Mouse (Mus musculus) MEL (cell line): Measurements from ENCODE around the gene Ccdc102a. TPM values are rescaled to one million over a fixed set of nuclear protein-coding genes. Genes with fewer than 3 reads are reported as not detected.

ENCODE experiments used
- DNase-seq: peaks from one replicate; pipeline ENCODE4 v3.0.0; 2011; ENCODE audit warnings: low read depth, low spot score
- H3K27ac ChIP-seq: 2 replicates; pipeline ENCODE4 v1.5.1; 2012; ENCODE audit warnings: low read depth, mild to moderate bottlenecking, control low read depth, low read length, moderate library complexity; ENCODE audit not compliant: control insufficient read depth
- H3K27me3 ChIP-seq, 2 experiments: fragments of 150-350 bp in 1 of 2; sonication (generic) in 1 of 2; 2 replicates each; pipeline ENCODE4 v1.6.1; 2012; ENCODE audit warnings: low read length in 2 of 2, mild to moderate bottlenecking in 2 of 2, improper control_type of control experiment in 1 of 2, moderate library complexity in 1 of 2; ENCODE audit not compliant: insufficient read depth in 2 of 2, control insufficient read depth in 1 of 2
- H3K36me3 ChIP-seq, 2 experiments: 2 replicates each; pipeline ENCODE4 v1.6.1; 2012 to 2014; ENCODE audit warnings: low read length in 2 of 2, improper control_type of control experiment in 1 of 2, inconsistent platforms in 1 of 2, mild to moderate bottlenecking in 1 of 2; ENCODE audit not compliant: insufficient read depth in 2 of 2, control insufficient read depth in 1 of 2
- H3K4me1 ChIP-seq, 2 experiments: fragments of 150-350 bp in 1 of 2; sonication (generic) in 1 of 2; 2 replicates each; pipeline ENCODE4 v1.6.1; 2012; ENCODE audit warnings: low read length in 2 of 2, improper control_type of control experiment in 1 of 2, mild to moderate bottlenecking in 1 of 2; ENCODE audit not compliant: insufficient read depth in 2 of 2, control insufficient read depth in 1 of 2
- H3K4me3 ChIP-seq, 2 experiments: fragments of 150-350 bp in 1 of 2; sonication (generic) in 1 of 2; 2 replicates each; pipeline ENCODE4 v1.5.1; 2012; ENCODE audit warnings: low read depth in 2 of 2, low read length in 2 of 2, mild to moderate bottlenecking in 2 of 2, moderate library complexity in 2 of 2, control low read depth in 1 of 2, improper control_type of control experiment in 1 of 2; ENCODE audit not compliant: control insufficient read depth in 1 of 2, insufficient read depth in 1 of 2
- H3K79me2 ChIP-seq: 2 replicates; pipeline ENCODE4 v1.6.1; 2012; ENCODE audit warnings: mild to moderate bottlenecking, low read length, moderate library complexity; ENCODE audit not compliant: control insufficient read depth, poor library complexity, insufficient read depth
- H3K9ac ChIP-seq: 2 replicates; pipeline ENCODE4 v1.6.1; 2012; ENCODE audit warnings: low read depth, mild to moderate bottlenecking, control low read depth, low read length, moderate library complexity; ENCODE audit not compliant: control insufficient read depth, poor library complexity, severe bottlenecking
- H3K9me3 ChIP-seq: fragments of 150-350 bp; sonication (generic); replicated peaks from 2 replicates; pipeline ENCODE4 v1.6.1; 2012; ENCODE audit warnings: mild to moderate bottlenecking, low read length, improper control_type of control experiment, moderate library complexity; ENCODE audit not compliant: insufficient read depth
- CHD2 ChIP-seq: IDR thresholded peaks from 2 replicates; pipeline ENCODE4 v1.6.1; 2011; ENCODE audit warnings: low read length, improper control_type of control experiment
- ELF1 ChIP-seq: IDR thresholded peaks from 2 replicates; pipeline ENCODE4 v1.6.1; 2014; ENCODE audit warnings: low read depth, mild to moderate bottlenecking, inconsistent platforms, low read length, improper control_type of control experiment, moderate library complexity
- EP300 ChIP-seq, 2 experiments: IDR thresholded peaks; 2 replicates each; pipeline ENCODE4 v1.6.1; 2011; ENCODE audit warnings: improper control_type of control experiment in 2 of 2, low read length in 2 of 2, low read depth in 1 of 2, mild to moderate bottlenecking in 1 of 2
- HCFC1 ChIP-seq: IDR thresholded peaks from 2 replicates; pipeline ENCODE4 v1.6.1; 2012; ENCODE audit warnings: low read depth, mild to moderate bottlenecking, inconsistent platforms, low read length, improper control_type of control experiment, moderate library complexity
- KAT2A ChIP-seq: conservative IDR thresholded peaks from 2 replicates; pipeline ENCODE4 v1.6.1; 2012; ENCODE audit warnings: low read depth, low read length, improper control_type of control experiment, inconsistent platforms
- MAFK ChIP-seq: IDR thresholded peaks from 2 replicates; pipeline ENCODE4 v1.6.1; 2011; ENCODE audit warnings: low read depth, mild to moderate bottlenecking, low read length, improper control_type of control experiment, borderline replicate concordance
- MAX ChIP-seq: IDR thresholded peaks from 2 replicates; pipeline ENCODE4 v1.6.1; 2011; ENCODE audit warnings: low read length, improper control_type of control experiment
- MAZ ChIP-seq: IDR thresholded peaks from 2 replicates; pipeline ENCODE4 v1.6.1; 2012; ENCODE audit warnings: low read depth, mild to moderate bottlenecking, inconsistent platforms, low read length, improper control_type of control experiment
- MEF2A ChIP-seq: IDR thresholded peaks from 2 replicates; pipeline ENCODE4 v1.6.1; 2014; ENCODE audit warnings: low read depth, mild to moderate bottlenecking, inconsistent platforms, low read length, improper control_type of control experiment; ENCODE audit not compliant: poor library complexity, insufficient replicate concordance, severe bottlenecking; ENCODE audit errors: extremely low read depth
- MXI1 ChIP-seq: IDR thresholded peaks from 2 replicates; pipeline ENCODE4 v1.6.1; 2011; ENCODE audit warnings: mild to moderate bottlenecking, low read depth, low read length, improper control_type of control experiment
- MYC ChIP-seq: IDR thresholded peaks from 2 replicates; pipeline ENCODE4 v1.6.1; 2011; ENCODE audit warnings: low read depth, mild to moderate bottlenecking, low read length, improper control_type of control experiment, moderate library complexity
- NELFE ChIP-seq: IDR thresholded peaks from 2 replicates; pipeline ENCODE4 v1.6.1; 2011; ENCODE audit warnings: low read depth, low read length, improper control_type of control experiment
- NRF1 ChIP-seq: IDR thresholded peaks from 2 replicates; pipeline ENCODE4 v1.6.1; 2014; ENCODE audit warnings: low read depth, mild to moderate bottlenecking, inconsistent platforms, low read length, improper control_type of control experiment, moderate library complexity; ENCODE audit not compliant: poor library complexity, insufficient read depth, severe bottlenecking
- POLR2A ChIP-seq, 2 experiments: IDR thresholded peaks; 2 replicates each; pipeline ENCODE4 v1.6.1; 2011 to 2012; ENCODE audit warnings: low read length in 2 of 2, mild to moderate bottlenecking in 2 of 2, control low read depth in 1 of 2, improper control_type of control experiment in 1 of 2, low read depth in 1 of 2, moderate library complexity in 1 of 2; ENCODE audit not compliant: control insufficient read depth in 1 of 2, insufficient read depth in 1 of 2, poor library complexity in 1 of 2
- POLR2AphosphoS5 ChIP-seq: IDR thresholded peaks from 2 replicates; pipeline ENCODE4 v1.6.1; 2012; ENCODE audit warnings: low read depth, borderline replicate concordance, mild to moderate bottlenecking, inconsistent platforms, low read length, moderate library complexity, mixed read lengths
- RAD21 ChIP-seq: IDR thresholded peaks from 2 replicates; pipeline ENCODE4 v1.6.1; 2011; ENCODE audit warnings: mild to moderate bottlenecking, low read depth, low read length, improper control_type of control experiment
- RCOR1 ChIP-seq: IDR thresholded peaks from 2 replicates; pipeline ENCODE4 v1.6.1; 2012; ENCODE audit warnings: low read depth, mild to moderate bottlenecking, inconsistent platforms, low read length, improper control_type of control experiment
- SIN3A ChIP-seq: IDR thresholded peaks from 2 replicates; pipeline ENCODE4 v1.6.1; 2012; ENCODE audit warnings: low read length, improper control_type of control experiment, inconsistent platforms
- TCF12 ChIP-seq: IDR thresholded peaks from 2 replicates; pipeline ENCODE4 v1.6.1; 2014; ENCODE audit warnings: low read depth, mild to moderate bottlenecking, inconsistent platforms, low read length, improper control_type of control experiment, moderate library complexity
- USF1 ChIP-seq: IDR thresholded peaks from 2 replicates; pipeline ENCODE4 v1.6.1; 2014; ENCODE audit warnings: low read depth, mild to moderate bottlenecking, inconsistent platforms, low read length, improper control_type of control experiment, moderate library complexity
- USF2 ChIP-seq, 2 experiments: IDR thresholded peaks; 2 replicates each; pipeline ENCODE4 v1.6.1; 2011 to 2012; ENCODE audit warnings: improper control_type of control experiment in 2 of 2, low read length in 2 of 2, borderline replicate concordance in 1 of 2, inconsistent platforms in 1 of 2, low read depth in 1 of 2, mild to moderate bottlenecking in 1 of 2; ENCODE audit not compliant: insufficient read depth in 1 of 2
- ZC3H11A ChIP-seq: IDR thresholded peaks from 2 replicates; pipeline ENCODE4 v1.6.1; 2012; ENCODE audit warnings: low read depth, mild to moderate bottlenecking, inconsistent platforms, low read length, improper control_type of control experiment
- ZMIZ1 ChIP-seq: IDR thresholded peaks from 2 replicates; pipeline ENCODE4 v1.6.1; 2012; ENCODE audit warnings: low read depth, mild to moderate bottlenecking, inconsistent platforms, low read length, improper control_type of control experiment, moderate library complexity
- polyA plus RNA-seq, 2 experiments: library from polyadenylated mRNA; stranded (reverse) in 1 of 2; unstranded in 1 of 2; fragments of >175 nt in 1 of 2; fragments of >200 nt in 1 of 2; gene quantifications; 2 replicates each; pipeline versions ENCODE4 v1.2.1 to v1.2.4; 2012; ENCODE audit warnings: low replicate concordance in 2 of 2, low read depth in 1 of 2; ENCODE audit not compliant: insufficient read length in 2 of 2, insufficient read depth in 1 of 2, missing spikeins in 1 of 2
- total RNA-seq: library from RNA; depleted of rRNA; stranded (reverse); fragments of 300-350 nt; gene quantifications from 2 replicates; pipeline ENCODE4 v1.2.3, GENCODE M21; 2012

Gene Ccdc102a
- total and polyA plus RNA-seq, 3 experiments = 1.7 to 6.8 TPM; not detected in 1

- no peaks in the 10 kb centered on the region for H3K4me1 ChIP-seq
- no peaks in the 10 kb centered on the region for H3K36me3 ChIP-seq
- H3K27ac ChIP-seq = no peak overlapping the region
- no peaks in the 10 kb centered on the region for H3K79me2 ChIP-seq
- no peaks in the 10 kb centered on the region for H3K9me3 ChIP-seq
- DNase-seq = no peak
- H3K27me3 ChIP-seq = peaks cover 14 to 23% of the 10 kb centered on the region in 2 experiments
- TF ChIP-seq NELFE (no peak), TCF12 (no peak), CHD2 (no peak), ZC3H11A (no peak), NRF1 (no peak), MAFK (no peak), HCFC1 (no peak), KAT2A (no peak), ZMIZ1 (no peak), POLR2AphosphoS5 (no peak), SIN3A (no peak), MAZ (no peak), USF2 (IDR thresholded peaks at IDR 0.05; ENCODE audit: borderline replicate concordance in 1 of 2, insufficient read depth in 1 of 2, low read depth in 1 of 2, low read length in 2 of 2) (no peak), RCOR1 (no peak), ELF1 (no peak), POLR2A (IDR thresholded peaks at IDR 0.05; ENCODE audit: control insufficient read depth in 1 of 2, insufficient read depth in 1 of 2, low read depth in 1 of 2, low read length in 2 of 2, poor library complexity in 1 of 2) (no peak), MEF2A (no peak), MAX (no peak), EP300 (IDR thresholded peaks at IDR 0.05; ENCODE audit: low read depth in 1 of 2, low read length in 2 of 2) (no peak)
- H3K4me3 ChIP-seq = no peak overlapping the region
- no peak overlapping the region for H3K9ac ChIP-seq
These were observed 29.4 kb downstream of the Ccdc102a start for GRCm38 (mm10) chr8:94888383-94889036.

DNA sequence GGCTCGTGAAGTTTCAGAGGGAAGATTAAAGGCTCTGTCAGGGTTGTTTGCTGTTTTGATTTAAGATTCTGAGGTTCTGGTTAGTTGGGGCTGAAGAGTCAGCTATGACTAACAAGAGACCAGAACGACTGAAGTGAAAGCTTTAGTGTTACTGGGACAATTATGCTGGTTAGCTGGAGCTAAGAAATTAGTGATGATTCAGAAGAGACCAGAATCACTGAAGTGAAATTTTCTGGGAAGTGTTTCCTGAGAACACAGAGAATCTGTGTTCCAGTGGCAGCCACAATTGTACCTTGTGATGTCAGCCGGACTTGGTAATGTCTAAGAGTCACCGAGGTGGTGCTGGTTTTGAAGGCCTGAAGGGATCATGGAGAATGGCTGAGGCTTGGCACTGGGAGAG lies 37.2 kb downstream of the Ccdc102a start:
- peaks cover 15 to 28% of the 10 kb centered on the region in 2 experiments for H3K27me3 ChIP-seq
- H3K27ac ChIP-seq = no peak overlapping the region
- no peaks in the 10 kb centered on the region for H3K9me3 ChIP-seq
- H3K36me3 ChIP-seq = peaks cover 0 to 6% of the 10 kb centered on the region in 2 experiments; a peak in 2 of 4 replicates
- H3K4me1 ChIP-seq = peaks cover 2 to 7% of the 10 kb centered on the region in 2 experiments
- no peak overlapping the region for H3K4me3 ChIP-seq
- no peak overlapping the region for H3K9ac ChIP-seq
- no peak for DNase-seq
- H3K79me2 ChIP-seq = no peaks in the 10 kb centered on the region
- no peak for TF ChIP-seq EP300 (IDR thresholded peaks at IDR 0.05; ENCODE audit: low read depth in 1 of 2, low read length in 2 of 2)
- no peak for TF ChIP-seq KAT2A
- no peak for TF ChIP-seq MEF2A
- no peak for TF ChIP-seq MXI1
- no peak for TF ChIP-seq USF1
- TF ChIP-seq RCOR1 = no peak
- no peak for TF ChIP-seq MYC
- TF ChIP-seq RAD21 = no peak
